Mouse (Mus musculus) embryonic fibroblast, embryonic 13.5 days (primary cell): ENCODE results near the gene Zkscan2. TPM values are rescaled to one million over a fixed set of nuclear protein-coding genes. Genes with fewer than 3 reads are reported as not detected.

Experiments used
- H3K27ac ChIP-seq: 2 replicates; pipeline ENCODE4 v1.5.1; 2012; ENCODE audit warnings: low read length, control low read depth, inconsistent platforms; ENCODE audit not compliant: insufficient read depth
- H3K4me1 ChIP-seq: 2 replicates; pipeline ENCODE4 v1.6.1; 2011; ENCODE audit warnings: low read length; ENCODE audit not compliant: control insufficient read depth, insufficient read depth
- H3K4me3 ChIP-seq: 2 replicates; pipeline ENCODE4 v1.5.1; 2011; ENCODE audit warnings: mild to moderate bottlenecking, control low read depth, low read length; ENCODE audit not compliant: insufficient read depth
- CTCF ChIP-seq: IDR thresholded peaks from 2 replicates; pipeline ENCODE4 v1.5.1; 2011; ENCODE audit warnings: mild to moderate bottlenecking, control low read depth, low read length, moderate library complexity, borderline replicate concordance; ENCODE audit not compliant: insufficient read depth
- POLR2A ChIP-seq: IDR thresholded peaks from 2 replicates; pipeline ENCODE4 v1.6.1; 2011; ENCODE audit warnings: low read depth, mild to moderate bottlenecking, control low read depth, low read length, moderate library complexity
- polyA plus RNA-seq: library from polyadenylated mRNA; stranded (reverse); fragments of >200 nt; gene quantifications from 2 replicates; pipeline ENCODE4 v1.2.4, GENCODE M21; 2011; ENCODE audit warnings: low read depth; ENCODE audit not compliant: missing spikeins, insufficient read length

The Zkscan2 gene
- polyA plus RNA-seq, 1 experiment: 3.4 TPM

GRCm38 (mm10) chr7:123448794-123449193, 51.5 kb downstream of the Zkscan2 start:
- TF ChIP-seq CTCF: no peak
- TF ChIP-seq POLR2A: no peak
- Histone ChIP-seq H3K4me3 (no peak overlapping the region), H3K4me1 (no peaks in the 10 kb centered on the region), H3K27ac (no peak overlapping the region)

GRCm38 (mm10) chr7:123442079-123442478, 58.2 kb downstream of the Zkscan2 start:
- no peaks in the 10 kb centered on the region for H3K4me1 ChIP-seq
- no peak overlapping the region for H3K27ac ChIP-seq
- TF ChIP-seq POLR2A: no peak
- TF ChIP-seq CTCF: no peak
- H3K4me3 ChIP-seq: no peak overlapping the region

- no peak for TF ChIP-seq CTCF
- no peak for TF ChIP-seq POLR2A
- Histone ChIP-seq H3K27ac (no peak overlapping the region), H3K4me1 (no peaks in the 10 kb centered on the region), H3K4me3 (no peak overlapping the region)
Measured at GRCm38 (mm10) chr7:123431206-123431605, 69.0 kb downstream of the Zkscan2 start.

GRCm38 (mm10) chr7:123430411-123430705, 69.9 kb downstream of the Zkscan2 start:
- no peak overlapping the region for H3K27ac ChIP-seq
- H3K4me1 ChIP-seq: no peaks in the 10 kb centered on the region
- TF ChIP-seq POLR2A (no peak), CTCF (no peak)
- no peak overlapping the region for H3K4me3 ChIP-seq

- TF ChIP-seq CTCF (no peak), POLR2A (no peak)
- no peaks in the 10 kb centered on the region for H3K4me1 ChIP-seq
- H3K4me3 ChIP-seq: no peak overlapping the region
- H3K27ac ChIP-seq: no peak overlapping the region
Measured at GRCm38 (mm10) chr7:123429624-123430410, 70.4 kb downstream of the Zkscan2 start.

Other genes with a start within 250 kb of the Zkscan2 start
- gene Lcmt1, start 130.7 kb downstream of the Zkscan2 start, polyA plus RNA-seq: 32.0 and 33.3 TPM in 2 replicates
- 23.0 and 30.7 TPM in 2 replicates for gene Arhgap17, start 130.5 kb downstream of the Zkscan2 start, polyA plus RNA-seq
- gene Aqp8, start 38.2 kb downstream of the Zkscan2 start, polyA plus RNA-seq: not detected in 2 replicates